ENCODE assay signal across 8 mouse cellular contexts in the genomic region with DNA sequence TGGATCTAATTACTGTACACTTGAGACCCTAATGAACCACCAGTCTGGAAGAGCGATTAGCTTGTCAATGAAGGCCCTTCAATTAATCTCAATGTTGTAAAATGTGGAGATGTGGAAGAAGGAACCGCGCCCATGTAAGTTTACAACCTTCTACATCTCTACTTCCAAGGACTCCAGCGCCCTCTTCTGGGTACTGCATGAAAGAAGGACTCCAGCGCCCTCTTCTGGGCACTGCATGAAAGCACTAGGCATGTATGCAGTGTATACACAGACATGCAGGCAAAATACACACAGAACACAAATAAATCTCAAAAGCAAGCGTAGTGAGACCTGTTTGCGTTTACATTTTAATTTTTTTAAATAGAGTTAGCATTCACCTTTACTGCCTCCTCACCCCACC. TPM values are rescaled to one million over a fixed set of nuclear protein-coding genes. Genes with fewer than 3 reads are reported as not detected.
DNase-seq lines count a peak whose midpoint lies in the region; ATAC-seq and TF ChIP-seq lines count a peak whose summit lies in the region.

No protein-coding gene starts in this region.

- intact Hi-C loops in left cerebral cortex, postnatal 36 days (cut with DNase I): no loop called here

- H3K4me3 ChIP-seq in hindbrain, embryonic 10.5 days: no peak overlapping the region
- H3K4me3 ChIP-seq in hindbrain, embryonic 12.5 days: no peak overlapping the region
- H3K4me3 ChIP-seq in E14TG2a.4 (replicated peaks; ENCODE audit: low read length): no peak overlapping the region

- H3K36me3 ChIP-seq in hindbrain, embryonic 10.5 days: no peaks in the 10 kb centered on the region
- no peaks in the 10 kb centered on the region for H3K36me3 ChIP-seq in hindbrain, embryonic 12.5 days
- H3K36me3 ChIP-seq in E14TG2a.4 (ENCODE audit: insufficient read depth, low read length): no peaks in the 10 kb centered on the region

- no peak overlapping the region for H3K9ac ChIP-seq in hindbrain, embryonic 12.5 days

- no peaks in the 10 kb centered on the region for H3K27me3 ChIP-seq in hindbrain, embryonic 10.5 days (ENCODE audit: insufficient read depth, poor library complexity, severe bottlenecking)
- H3K27me3 ChIP-seq in hindbrain, embryonic 12.5 days: no peaks in the 10 kb centered on the region
- peaks cover under 1% of the 10 kb centered on the region; the same call in 1 of the 2 replicates for H3K27me3 ChIP-seq in E14TG2a.4 (ENCODE audit: insufficient read depth, low read length)

- H3K4me2 ChIP-seq in hindbrain, embryonic 12.5 days (replicated peaks): no peak overlapping the region

- no peak for ATAC-seq in hindbrain, embryonic 12.5 days (ENCODE audit: low FRiP score)

- peak; percentile 72 for TF ChIP-seq CTCF in E14TG2a.4 (conservative IDR thresholded peaks at IDR 0.05; ENCODE audit: low read length)

- WGBS in hindbrain, embryonic 10.5 days: 84% methylated on average over 7 of the region's 7 CpGs
- 84% methylated on average over 7 of the region's 7 CpGs for WGBS in hindbrain, embryonic 12.5 days

- peaks cover 6% of the 10 kb centered on the region; the same call in 1 of the 2 replicates for H3K4me1 ChIP-seq in hindbrain, embryonic 10.5 days (replicated peaks)
- H3K4me1 ChIP-seq in hindbrain, embryonic 12.5 days: no peaks in the 10 kb centered on the region
- peaks cover under 1% of the 10 kb centered on the region for H3K4me1 ChIP-seq in E14TG2a.4 (replicated peaks; ENCODE audit: low read depth, low read length)

- DNase-seq in hindbrain, embryonic 10.5 days (ENCODE audit: low spot score): peak; percentile 23
- peak; percentile 58 for DNase-seq in c-Kit-positive CD71-positive TER-119-negative erythroid progenitor cells, embryonic 14.5 days (ENCODE audit: low read depth)
- peak; percentile 53 for DNase-seq in lung, postnatal 36 days
- DNase-seq in thymus, postnatal 25 days: peak; percentile 71
- DNase-seq in layer of hippocampus, postnatal 25 days (ENCODE audit: extremely low spot score in 1 of 2, low spot score in 1 of 2): no peak
- DNase-seq in left cerebral cortex, postnatal 36 days (ENCODE audit: low spot score in 2 of 2): no peak

- 0 out of 2 replicates have a peak, but pooled peaks cover 3% of the 10 kb centered on the region for H3K9me3 ChIP-seq in hindbrain, embryonic 10.5 days
- H3K9me3 ChIP-seq in hindbrain, embryonic 12.5 days (replicated peaks): no peaks in the 10 kb centered on the region
- H3K9me3 ChIP-seq in E14TG2a.4 (ENCODE audit: low read length): no peaks in the 10 kb centered on the region

- no peak overlapping the region for H3K27ac ChIP-seq in hindbrain, embryonic 10.5 days
- no peak overlapping the region for H3K27ac ChIP-seq in hindbrain, embryonic 12.5 days

RNA-seq across cellular contexts. Expression of gene Dtnbp1, which starts 6.2 kb away (rescaled TPM):
- polyA plus RNA-seq in hindbrain, embryonic 10.5 days (2016; fragmentation: Nextera tagmentation; extraction: Ambion mirVana): 80.7 and 85.4 TPM in 2 replicates
- polyA plus RNA-seq in hindbrain, embryonic 12.5 days (2016; fragmentation: Nextera tagmentation; extraction: Ambion mirVana): 79.3 and 81.6 TPM in 2 replicates
- total RNA-seq in layer of hippocampus, postnatal 25 days (2021): 10 to 100 TPM; 76.9 to 78.4 TPM
- total RNA-seq in left cerebral cortex, postnatal 36 days (2021): 10 to 100 TPM; 91.0 to 94.3 TPM

Comparison
In these comparisons a context has a peak if more than half of its experiments do, and no peak if none do; other contexts are left out.
1. DNase-seq: peak in hindbrain, embryonic 10.5 days (single experiment), c-Kit-positive CD71-positive TER-119-negative erythroid progenitor cells, embryonic 14.5 days (single experiment), lung, postnatal 36 days (single experiment) and thymus, postnatal 25 days (single experiment); none in layer of hippocampus, postnatal 25 days (0 of 2) and left cerebral cortex, postnatal 36 days (0 of 2).